Mouse (Mus musculus) heart, adult 18-20 months (tissue): Measurements from ENCODE around the gene Tcp11. TPM values are rescaled to one million over a fixed set of nuclear protein-coding genes. Genes with fewer than 3 reads are reported as not detected.

Source experiments
- total RNA-seq, 2 experiments: library from RNA; stranded (reverse); gene quantifications; 2 replicates each; pipeline ENCODE4 v1.2.3; 2021

Tcp11 gene
- total RNA-seq, 2 experiments from 2014 or later = 0.33 TPM; not detected in 1

Other genes with a start within 250 kb of the Tcp11 start
- 10 to 100 TPM; 46.0 to 50.6 TPM for gene Snrpc, start 242.5 kb downstream of the Tcp11 start, total RNA-seq
- gene Uhrf1bp1, start 224.2 kb downstream of the Tcp11 start, total RNA-seq = 10 to 100 TPM; 16.8 to 20.6 TPM
- gene Anks1, start 171.3 kb downstream of the Tcp11 start, total RNA-seq = 10 to 100 TPM; 65.8 to 73.0 TPM
- 10 to 100 TPM; 22.9 to 24.7 TPM for gene Taf11, start 170.8 kb downstream of the Tcp11 start, total RNA-seq
- under 1 TPM; 0.59 to 0.62 TPM for gene Scube3, start 61.5 kb upstream of the Tcp11 start, total RNA-seq
- gene Zfp523, start 96.5 kb upstream of the Tcp11 start, total RNA-seq = 10 to 100 TPM; 10.7 to 13.9 TPM
- 1 to 10 TPM; 3.2 to 3.3 TPM for gene Def6, start 127.1 kb upstream of the Tcp11 start, total RNA-seq
- gene Ppard, start 152.1 kb upstream of the Tcp11 start, total RNA-seq = 10 to 100 TPM; 28.1 to 29.9 TPM
- gene Fance, start 232.9 kb upstream of the Tcp11 start, total RNA-seq = 10 to 100 TPM; 10.5 to 12.7 TPM
- gene Rpl10a, start 247.8 kb upstream of the Tcp11 start, total RNA-seq = 100 to 1,000 TPM; 422 to 438 TPM